Mouse (Mus musculus) gastrocnemius, postnatal 36 days (tissue): ENCODE results near the gene Pde3b. TPM values are rescaled to one million over a fixed set of nuclear protein-coding genes. Genes with fewer than 3 reads are reported as not detected.

Source experiments
- total RNA-seq, 2 experiments: library from RNA; stranded (reverse); gene quantifications; 2 replicates each; pipeline ENCODE4 v1.2.3; 2021

Pde3b gene
- total RNA-seq, 2 experiments from 2014 or later = 3.3 to 5.0 TPM

Other genes with a start within 250 kb of the Pde3b start
- gene Copb1, start 160.6 kb upstream of the Pde3b start, total RNA-seq = 10 to 100 TPM; 20.3 to 23.3 TPM
- gene Psma1, start 139.2 kb upstream of the Pde3b start, total RNA-seq = 10 to 100 TPM; 83.4 to 89.1 TPM
- gene Cyp2r1, start 147.7 kb downstream of the Pde3b start, total RNA-seq = under 1 TPM in 1 of 2 experiments, not detected in 1; 0.47 TPM
- not detected for gene Calca, start 221.1 kb downstream of the Pde3b start, total RNA-seq